Mouse (Mus musculus): ENCODE data around the gene Grm4. TPM values are rescaled to one million over a fixed set of nuclear protein-coding genes. Genes with fewer than 3 reads are reported as not detected.
A peak's percentile ranks its signal among the peaks of the same experiment; 100 is the strongest.

The Grm4 gene
- total and polyA plus RNA-seq, 3 experiments: not detected

GRCm38 (mm10) chr17:27565942-27566267, 44.7 kb upstream of the Grm4 start:
- TF ChIP-seq CTCF (conservative IDR thresholded peaks at IDR 0.05 in 1 of 2, IDR thresholded peaks at IDR 0.05 in 1 of 2; ENCODE audit: low read depth in 2 of 2, low read length in 2 of 2): no peak
- no peak for TF ChIP-seq EP300 (IDR thresholded peaks at IDR 0.05; ENCODE audit: low read length)
- peak; percentile 64; the same call in 1 of the 2 replicates for TF ChIP-seq POLR2A (IDR thresholded peaks at IDR 0.05; ENCODE audit: low read depth, low read length)
- TF ChIP-seq MAFK (IDR thresholded peaks at IDR 0.05; ENCODE audit: insufficient replicate concordance, low read length): no peak
- H3K27me3 ChIP-seq (replicated peaks): no peaks in the 10 kb centered on the region
- H3K4me2 ChIP-seq (ENCODE audit: insufficient read depth, low read depth, poor library complexity, severe bottlenecking): peak overlapping the region; percentile 26
- no peak for DNase-seq (ENCODE audit: extremely low read depth)
- no peak overlapping the region for H3K27ac ChIP-seq (ENCODE audit: insufficient read depth, low read depth)
- peaks cover 16 to 24% of the 10 kb centered on the region in 2 experiments for H3K36me3 ChIP-seq (replicated peaks in 1 of 2; ENCODE audit: control insufficient read depth in 1 of 2, insufficient read depth in 1 of 2, low read length in 1 of 2)
- peak overlapping the region; percentile 35 to 74 (median 62) for H3K4me3 ChIP-seq (replicated peaks in 1 of 3; ENCODE audit: low read depth in 2 of 3, low read length in 2 of 3, poor library complexity in 1 of 3)
- dilution Hi-C loops (cut with MboI; ENCODE audit: extremely low pct_ligation_motif_present, extremely low pct_unique_long_range_greater_than_20kb, low sequenced_read_pairs) (no loop called here), in situ Hi-C loops (cut with MboI; ENCODE audit: low pct_ligation_motif_present, low pct_unique_long_range_greater_than_20kb, low sequenced_read_pairs) (loop anchor here (5.0 kb wide), 1 partner anchor 66 kb away; no protein-coding TSS in a partner anchor)
- H3K9me3 ChIP-seq (replicated peaks; ENCODE audit: low read length): no peaks in the 10 kb centered on the region
- H3K9ac ChIP-seq (ENCODE audit: insufficient read depth, low read depth): peak overlapping the region; percentile 36; the same call in 1 of the 2 replicates
- H3K4me1 ChIP-seq (ENCODE audit: control insufficient read depth in 1 of 2, insufficient read depth in 2 of 2): peaks cover 19 to 38% of the 10 kb centered on the region in 2 experiments
- peaks cover 14% of the 10 kb centered on the region for H3K79me2 ChIP-seq (replicated peaks; ENCODE audit: control insufficient read depth, extremely low read depth, insufficient read depth, poor library complexity, severe bottlenecking)

- peak; percentile 95 for DNase-seq (ENCODE audit: extremely low read depth)
- dilution Hi-C loops (cut with MboI; ENCODE audit: extremely low pct_ligation_motif_present, extremely low pct_unique_long_range_greater_than_20kb, low sequenced_read_pairs): no loop called here
- in situ Hi-C loops (cut with MboI; ENCODE audit: low pct_ligation_motif_present, low pct_unique_long_range_greater_than_20kb, low sequenced_read_pairs): loop anchor here (5.0 kb wide), 1 partner anchor 67 kb away; no protein-coding TSS in a partner anchor
- peak; percentile 56 for TF ChIP-seq BHLHE40 (IDR thresholded peaks at IDR 0.05; ENCODE audit: low read depth, low read length)
- TF ChIP-seq MAFK (IDR thresholded peaks at IDR 0.05; ENCODE audit: insufficient replicate concordance, low read length): no peak
- TF ChIP-seq IRF4 (IDR thresholded peaks at IDR 0.05; ENCODE audit: low read depth, low read length): peak; percentile 67
- TF ChIP-seq ZNF384 (IDR thresholded peaks at IDR 0.05; ENCODE audit: low read depth, low read length): no peak
- TF ChIP-seq ZMIZ1 (IDR thresholded peaks at IDR 0.05; ENCODE audit: low read depth, low read length): peak; percentile 87
- TF ChIP-seq TCF12 (IDR thresholded peaks at IDR 0.05; ENCODE audit: low read depth, low read length): peak; percentile 81
- no peak for TF ChIP-seq GABPA (IDR thresholded peaks at IDR 0.05; ENCODE audit: insufficient replicate concordance, low read depth, low read length)
- no peak for TF ChIP-seq UBTF (IDR thresholded peaks at IDR 0.05; ENCODE audit: low read depth, low read length)
- TF ChIP-seq JUN (IDR thresholded peaks at IDR 0.05; ENCODE audit: insufficient read depth, low read depth, low read length): no peak
- TF ChIP-seq KAT2A (IDR thresholded peaks at IDR 0.05; ENCODE audit: insufficient replicate concordance, low read length): no peak
- TF ChIP-seq POLR2AphosphoS2 (IDR thresholded peaks at IDR 0.05; ENCODE audit: low read depth, low read length): no peak
- peak; percentile 78 for TF ChIP-seq SMC3 (IDR thresholded peaks at IDR 0.05; ENCODE audit: low read depth, low read length)
- peak; percentile 25; the same call in 1 of the 2 replicates for TF ChIP-seq CHD2 (IDR thresholded peaks at IDR 0.05; ENCODE audit: low read length)
- 0 out of 2 replicates have a peak, but pooled peaks have one; percentile 13 for TF ChIP-seq MYC (IDR thresholded peaks at IDR 0.05; ENCODE audit: low read depth, low read length)
- TF ChIP-seq USF2 (conservative IDR thresholded peaks at IDR 0.05; ENCODE audit: low read depth, low read length): no peak; the same call in 1 of the 2 replicates
- peak; percentile 79 for TF ChIP-seq NELFE (IDR thresholded peaks at IDR 0.05; ENCODE audit: low read depth, low read length)
- TF ChIP-seq CHD1 (IDR thresholded peaks at IDR 0.05; ENCODE audit: low read depth, low read length): no peak
- peak; percentile 92 for TF ChIP-seq MXI1 (IDR thresholded peaks at IDR 0.05; ENCODE audit: low read depth, low read length)
- TF ChIP-seq MEF2A (IDR thresholded peaks at IDR 0.05; ENCODE audit: borderline replicate concordance, low read depth, low read length): peak; percentile 69
- TF ChIP-seq EP300 (IDR thresholded peaks at IDR 0.05; ENCODE audit: low read length): peak; percentile 19; the same call in 1 of the 2 replicates
- peak in 1 of 2 experiments; percentile 90; a peak in 2 of 4 replicates for TF ChIP-seq CTCF (conservative IDR thresholded peaks at IDR 0.05 in 1 of 2, IDR thresholded peaks at IDR 0.05 in 1 of 2; ENCODE audit: low read depth in 2 of 2, low read length in 2 of 2)
- peak; percentile 88 for TF ChIP-seq ELF1 (IDR thresholded peaks at IDR 0.05; ENCODE audit: low read depth, low read length)
- TF ChIP-seq RAD21 (IDR thresholded peaks at IDR 0.05; ENCODE audit: low read depth, low read length): peak; percentile 74
- peak; percentile 52; the same call in 1 of the 2 replicates for TF ChIP-seq SIN3A (IDR thresholded peaks at IDR 0.05; ENCODE audit: low read length)
- TF ChIP-seq TBP (conservative IDR thresholded peaks at IDR 0.05; ENCODE audit: low read depth, low read length): no peak
- TF ChIP-seq POLR2A (IDR thresholded peaks at IDR 0.05; ENCODE audit: low read depth, low read length): peak; percentile 91
- TF ChIP-seq ZKSCAN1 (IDR thresholded peaks at IDR 0.05; ENCODE audit: borderline replicate concordance, low read depth, low read length): no peak
- peak; percentile 62 for TF ChIP-seq HCFC1 (IDR thresholded peaks at IDR 0.05; ENCODE audit: low read depth, low read length)
- TF ChIP-seq NRF1 (IDR thresholded peaks at IDR 0.05; ENCODE audit: low read depth, low read length): peak; percentile 37; the same call in 1 of the 2 replicates
- TF ChIP-seq ZC3H11A (IDR thresholded peaks at IDR 0.05; ENCODE audit: low read depth, low read length): no peak
Measured at GRCm38 (mm10) chr17:27565163-27565941, 44.1 kb upstream of the Grm4 start, which contains the start of gene AI413582. AI413582 (minus strand) TSS chr17:27565756.

More at GRCm38 (mm10) chr17:27565163-27565941, 44.1 kb upstream of the Grm4 start, which contains the start of gene AI413582:
- Histone ChIP-seq H3K9me3 (replicated peaks; ENCODE audit: low read length) (no peaks in the 10 kb centered on the region), H3K79me2 (replicated peaks; ENCODE audit: control insufficient read depth, extremely low read depth, insufficient read depth, poor library complexity, severe bottlenecking) (peaks cover 20% of the 10 kb centered on the region), H3K27me3 (replicated peaks) (no peaks in the 10 kb centered on the region), H3K27ac (ENCODE audit: insufficient read depth, low read depth) (peak within 1 kb of the TSS; percentile 39), H3K4me2 (ENCODE audit: insufficient read depth, low read depth, poor library complexity, severe bottlenecking) (peak within 1 kb of the TSS; percentile 64), H3K36me3 (replicated peaks in 1 of 2; ENCODE audit: control insufficient read depth in 1 of 2, insufficient read depth in 1 of 2, low read length in 1 of 2) (peaks cover 16 to 29% of the 10 kb centered on the region in 2 experiments), H3K4me3 (replicated peaks in 1 of 3; ENCODE audit: low read depth in 2 of 3, low read length in 2 of 3, poor library complexity in 1 of 3) (peak within 1 kb of the TSS; percentile 71 to 75 (median 74)), H3K4me1 (ENCODE audit: control insufficient read depth in 1 of 2, insufficient read depth in 2 of 2) (peaks cover 20 to 44% of the 10 kb centered on the region in 2 experiments), H3K9ac (ENCODE audit: insufficient read depth, low read depth) (peak within 1 kb of the TSS; percentile 44; the same call in 1 of the 2 replicates)

Measured in CH12.LX (cell line).